Mouse (Mus musculus): ENCODE measurements around the gene Actr1b. TPM values are rescaled to one million over a fixed set of nuclear protein-coding genes. Genes with fewer than 3 reads are reported as not detected.

Gene Actr1b
- polyA plus RNA-seq, 1 experiment: 83.3 TPM

GRCm38 (mm10) chr1:36694871-36695270 is 19.4 kb downstream of the Actr1b start:
- Histone ChIP-seq H3K9ac (ENCODE audit: low read depth, poor library complexity, severe bottlenecking) (no peak overlapping the region), H3K36me3 (ENCODE audit: control insufficient read depth, insufficient read depth, low read length, poor library complexity, severe bottlenecking) (peaks cover 13% of the 10 kb centered on the region), H3K4me1 (ENCODE audit: control insufficient read depth, insufficient read depth, low read length) (no peaks in the 10 kb centered on the region), H3K27me3 (ENCODE audit: control insufficient read depth, insufficient read depth, low read length, poor library complexity, severe bottlenecking) (no peaks in the 10 kb centered on the region), H3K9me3 (replicated peaks; ENCODE audit: control insufficient read depth, insufficient read depth, low read length, poor library complexity, severe bottlenecking) (no peaks in the 10 kb centered on the region), H3K27ac (ENCODE audit: insufficient read depth, low read length) (no peak overlapping the region), H3K4me3 (ENCODE audit: low read depth, low read length) (no peak overlapping the region)
- no peak for TF ChIP-seq POLR2A (IDR thresholded peaks at IDR 0.05; ENCODE audit: insufficient read depth, low read length)
- TF ChIP-seq EP300 (IDR thresholded peaks at IDR 0.05; ENCODE audit: insufficient read depth, low read depth, low read length): no peak
- TF ChIP-seq CTCF (IDR thresholded peaks at IDR 0.05; ENCODE audit: low read depth, low read length): no peak

GRCm38 (mm10) chr1:36691271-36692155 is 22.7 kb downstream of the Actr1b start, which contains the start of gene Cox5b:
Cox5b (plus strand) TSS chr1:36691449.
- Histone ChIP-seq H3K9ac (ENCODE audit: low read depth, poor library complexity, severe bottlenecking) (peak within 1 kb of the TSS; percentile 88), H3K4me1 (ENCODE audit: control insufficient read depth, insufficient read depth, low read length) (no peaks in the 10 kb centered on the region), H3K27ac (ENCODE audit: insufficient read depth, low read length) (no peak within 1 kb of the TSS), H3K4me3 (ENCODE audit: low read depth, low read length) (peak within 1 kb of the TSS; percentile 99), H3K36me3 (ENCODE audit: control insufficient read depth, insufficient read depth, low read length, poor library complexity, severe bottlenecking) (peaks cover 11% of the 10 kb centered on the region), H3K27me3 (ENCODE audit: control insufficient read depth, insufficient read depth, low read length, poor library complexity, severe bottlenecking) (no peaks in the 10 kb centered on the region), H3K9me3 (replicated peaks; ENCODE audit: control insufficient read depth, insufficient read depth, low read length, poor library complexity, severe bottlenecking) (no peaks in the 10 kb centered on the region)
- no peak for TF ChIP-seq EP300 (IDR thresholded peaks at IDR 0.05; ENCODE audit: insufficient read depth, low read depth, low read length)
- no peak for TF ChIP-seq CTCF (IDR thresholded peaks at IDR 0.05; ENCODE audit: low read depth, low read length)
- peak; percentile 47 for TF ChIP-seq POLR2A (IDR thresholded peaks at IDR 0.05; ENCODE audit: insufficient read depth, low read length)

GRCm38 (mm10) chr1:36690671-36691235 is 23.5 kb downstream of the Actr1b start:
- Histone ChIP-seq H3K36me3 (ENCODE audit: control insufficient read depth, insufficient read depth, low read length, poor library complexity, severe bottlenecking) (peaks cover 11% of the 10 kb centered on the region), H3K4me3 (ENCODE audit: low read depth, low read length) (peak overlapping the region; percentile 52), H3K27me3 (ENCODE audit: control insufficient read depth, insufficient read depth, low read length, poor library complexity, severe bottlenecking) (no peaks in the 10 kb centered on the region), H3K27ac (ENCODE audit: insufficient read depth, low read length) (no peak overlapping the region), H3K9ac (ENCODE audit: low read depth, poor library complexity, severe bottlenecking) (no peak overlapping the region), H3K9me3 (replicated peaks; ENCODE audit: control insufficient read depth, insufficient read depth, low read length, poor library complexity, severe bottlenecking) (no peaks in the 10 kb centered on the region), H3K4me1 (ENCODE audit: control insufficient read depth, insufficient read depth, low read length) (no peaks in the 10 kb centered on the region)
- TF ChIP-seq EP300 (IDR thresholded peaks at IDR 0.05; ENCODE audit: insufficient read depth, low read depth, low read length) (no peak), POLR2A (IDR thresholded peaks at IDR 0.05; ENCODE audit: insufficient read depth, low read length) (no peak), CTCF (IDR thresholded peaks at IDR 0.05; ENCODE audit: low read depth, low read length) (no peak)

- Histone ChIP-seq H3K4me1 (ENCODE audit: control insufficient read depth, insufficient read depth, low read length) (peaks cover 2% of the 10 kb centered on the region), H3K4me3 (ENCODE audit: low read depth, low read length) (no peak overlapping the region), H3K27me3 (ENCODE audit: control insufficient read depth, insufficient read depth, low read length, poor library complexity, severe bottlenecking) (no peaks in the 10 kb centered on the region), H3K9me3 (replicated peaks; ENCODE audit: control insufficient read depth, insufficient read depth, low read length, poor library complexity, severe bottlenecking) (no peaks in the 10 kb centered on the region), H3K9ac (ENCODE audit: low read depth, poor library complexity, severe bottlenecking) (peak overlapping the region; percentile 31), H3K36me3 (ENCODE audit: control insufficient read depth, insufficient read depth, low read length, poor library complexity, severe bottlenecking) (no peaks in the 10 kb centered on the region), H3K27ac (ENCODE audit: insufficient read depth, low read length) (no peak overlapping the region)
- TF ChIP-seq CTCF (IDR thresholded peaks at IDR 0.05; ENCODE audit: low read depth, low read length): peak; percentile 90
- TF ChIP-seq POLR2A (IDR thresholded peaks at IDR 0.05; ENCODE audit: insufficient read depth, low read length): no peak
- 0 out of 2 replicates have a peak, but pooled peaks have one; percentile 17 for TF ChIP-seq EP300 (IDR thresholded peaks at IDR 0.05; ENCODE audit: insufficient read depth, low read depth, low read length)
Measured at GRCm38 (mm10) chr1:36683810-36684467, 30.3 kb downstream of the Actr1b start.

- H3K9me3 ChIP-seq (replicated peaks; ENCODE audit: control insufficient read depth, insufficient read depth, low read length, poor library complexity, severe bottlenecking): no peaks in the 10 kb centered on the region
- H3K36me3 ChIP-seq (ENCODE audit: control insufficient read depth, insufficient read depth, low read length, poor library complexity, severe bottlenecking): no peaks in the 10 kb centered on the region
- no peak for TF ChIP-seq CTCF (IDR thresholded peaks at IDR 0.05; ENCODE audit: low read depth, low read length)
- peak; percentile 14; the same call in 1 of the 2 replicates for TF ChIP-seq EP300 (IDR thresholded peaks at IDR 0.05; ENCODE audit: insufficient read depth, low read depth, low read length)
- peaks cover 2% of the 10 kb centered on the region for H3K4me1 ChIP-seq (ENCODE audit: control insufficient read depth, insufficient read depth, low read length)
- H3K27me3 ChIP-seq (ENCODE audit: control insufficient read depth, insufficient read depth, low read length, poor library complexity, severe bottlenecking): no peaks in the 10 kb centered on the region
- peak within 1 kb of the TSS; percentile 35 for H3K9ac ChIP-seq (ENCODE audit: low read depth, poor library complexity, severe bottlenecking)
- no peak within 1 kb of the TSS for H3K27ac ChIP-seq (ENCODE audit: insufficient read depth, low read length)
- H3K4me3 ChIP-seq (ENCODE audit: low read depth, low read length): peak within 1 kb of the TSS; percentile 59
Measured at GRCm38 (mm10) chr1:36682620-36683355, 31.4 kb downstream of the Actr1b start, which contains the start of gene Fam178b. Fam178b (minus strand) TSS chr1:36683183.

Measured in ES-Bruce4 (cell line).